Mouse (Mus musculus) embryonic fibroblast, embryonic 13.5 days (primary cell): ENCODE results near the gene Shoc2. TPM values are rescaled to one million over a fixed set of nuclear protein-coding genes. Genes with fewer than 3 reads are reported as not detected.
A peak's percentile ranks its signal among the peaks of the same experiment; 100 is the strongest.

Experiments used
- H3K27ac ChIP-seq: 2 replicates; pipeline ENCODE4 v1.5.1; 2012; ENCODE audit warnings: low read length, control low read depth, inconsistent platforms; ENCODE audit not compliant: insufficient read depth
- H3K4me1 ChIP-seq: 2 replicates; pipeline ENCODE4 v1.6.1; 2011; ENCODE audit warnings: low read length; ENCODE audit not compliant: control insufficient read depth, insufficient read depth
- H3K4me3 ChIP-seq: 2 replicates; pipeline ENCODE4 v1.5.1; 2011; ENCODE audit warnings: mild to moderate bottlenecking, control low read depth, low read length; ENCODE audit not compliant: insufficient read depth
- CTCF ChIP-seq: IDR thresholded peaks from 2 replicates; pipeline ENCODE4 v1.5.1; 2011; ENCODE audit warnings: mild to moderate bottlenecking, control low read depth, low read length, moderate library complexity, borderline replicate concordance; ENCODE audit not compliant: insufficient read depth
- POLR2A ChIP-seq: IDR thresholded peaks from 2 replicates; pipeline ENCODE4 v1.6.1; 2011; ENCODE audit warnings: low read depth, mild to moderate bottlenecking, control low read depth, low read length, moderate library complexity
- polyA plus RNA-seq: library from polyadenylated mRNA; stranded (reverse); fragments of >200 nt; gene quantifications from 2 replicates; pipeline ENCODE4 v1.2.4, GENCODE M21; 2011; ENCODE audit warnings: low read depth; ENCODE audit not compliant: missing spikeins, insufficient read length

Gene Shoc2
- polyA plus RNA-seq, 1 experiment: 99.6 TPM

GRCm38 (mm10) chr19:53964910-53965633 is 21.0 kb downstream of the Shoc2 start:
- Histone ChIP-seq H3K4me3 (no peak overlapping the region), H3K27ac (no peak overlapping the region), H3K4me1 (no peaks in the 10 kb centered on the region; the same call in 1 of the 2 replicates)
- TF ChIP-seq POLR2A: no peak
- TF ChIP-seq CTCF: no peak

GRCm38 (mm10) chr19:53969226-53969625 is 25.1 kb downstream of the Shoc2 start:
- no peak for TF ChIP-seq POLR2A
- TF ChIP-seq CTCF: no peak

GRCm38 (mm10) chr19:53971938-53972337 is 27.8 kb downstream of the Shoc2 start:
- H3K4me1 ChIP-seq: peaks cover 2% of the 10 kb centered on the region

More at GRCm38 (mm10) chr19:53969226-53969625, 25.1 kb downstream of the Shoc2 start:
- no peak overlapping the region for H3K4me3 ChIP-seq
- peaks cover 2% of the 10 kb centered on the region for H3K4me1 ChIP-seq
- no peak overlapping the region for H3K27ac ChIP-seq

GRCm38 (mm10) chr19:53973656-53974055 is 29.6 kb downstream of the Shoc2 start:
- Histone ChIP-seq H3K4me3 (no peak overlapping the region), H3K4me1 (peaks cover 2% of the 10 kb centered on the region; the same call in 1 of the 2 replicates), H3K27ac (no peak overlapping the region)
- TF ChIP-seq POLR2A (no peak), CTCF (no peak)

More at GRCm38 (mm10) chr19:53971938-53972337, 27.8 kb downstream of the Shoc2 start:
- no peak for TF ChIP-seq CTCF
- no peak for TF ChIP-seq POLR2A
- H3K27ac ChIP-seq: peak overlapping the region; percentile 4
- no peak overlapping the region for H3K4me3 ChIP-seq

DNA sequence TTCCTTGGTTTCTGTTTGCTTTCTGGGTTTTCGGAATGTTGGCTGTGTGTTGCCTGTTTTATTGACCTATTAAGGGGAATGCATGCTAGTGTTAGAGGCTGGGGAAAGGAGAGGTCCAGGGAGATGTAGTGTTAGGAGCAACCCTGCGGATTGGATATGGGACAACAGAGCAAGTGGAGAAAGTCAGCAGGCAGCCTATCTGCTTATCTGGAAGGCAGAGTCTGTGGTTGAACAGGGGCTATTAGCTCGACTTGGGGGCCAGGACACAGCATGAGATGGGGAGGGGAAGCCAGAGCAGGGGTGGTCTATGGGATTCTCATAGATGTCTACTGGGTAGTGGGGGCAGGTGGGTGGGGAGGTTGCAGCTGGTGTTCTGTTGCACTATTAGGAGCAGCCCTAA is 37.9 kb downstream of the Shoc2 start:
- H3K4me3 ChIP-seq: no peak overlapping the region
- TF ChIP-seq POLR2A (no peak), CTCF (no peak)

DNA sequence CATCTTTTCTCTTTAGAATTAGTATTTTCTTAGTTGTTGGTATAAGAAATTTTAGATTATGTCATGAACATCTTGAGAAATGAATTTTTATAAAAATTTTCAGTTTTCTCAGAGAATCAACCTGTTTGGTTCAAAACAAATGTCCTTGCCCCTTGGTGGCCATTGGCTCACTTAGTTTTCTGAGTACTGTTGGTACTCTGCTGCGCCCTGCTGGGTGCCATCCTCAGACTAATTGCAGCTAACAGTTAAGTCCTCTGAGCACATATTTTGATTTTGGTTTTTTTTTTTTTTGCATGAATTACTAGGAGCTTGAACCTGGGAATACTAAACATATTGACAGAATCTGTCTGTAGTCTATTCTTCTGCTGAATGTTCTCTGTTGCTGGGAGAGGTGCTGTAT is 39.2 kb downstream of the Shoc2 start:
- H3K27ac ChIP-seq: no peak overlapping the region
- H3K4me3 ChIP-seq: no peak overlapping the region
- no peak for TF ChIP-seq CTCF
- TF ChIP-seq POLR2A: no peak
- H3K4me1 ChIP-seq: no peaks in the 10 kb centered on the region

More for the DNA sequence above, 37.9 kb downstream of the Shoc2 start:
- no peaks in the 10 kb centered on the region for H3K4me1 ChIP-seq
- H3K27ac ChIP-seq: no peak overlapping the region

DNA sequence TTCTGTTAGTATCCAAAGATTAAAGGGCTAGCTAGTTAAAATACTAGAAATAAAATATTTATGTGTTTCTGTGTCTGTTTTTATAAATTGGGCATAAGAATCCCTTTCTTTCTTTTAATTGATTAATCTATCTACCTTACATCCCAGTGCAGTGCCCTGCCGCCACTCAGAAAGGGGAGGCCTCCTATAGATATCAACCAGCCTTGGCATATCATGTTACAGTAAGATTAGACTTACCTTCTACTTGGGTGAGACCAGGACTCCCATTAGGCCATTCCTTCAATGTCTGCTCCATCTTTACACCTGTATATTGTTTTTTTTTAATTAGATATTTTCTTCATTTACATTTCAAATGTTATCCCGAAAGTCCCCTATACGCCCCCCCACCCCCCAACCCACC is 40.5 kb downstream of the Shoc2 start:
- H3K4me3 ChIP-seq: no peak overlapping the region
- TF ChIP-seq CTCF (no peak), POLR2A (no peak)
- no peak overlapping the region for H3K27ac ChIP-seq
- H3K4me1 ChIP-seq: no peaks in the 10 kb centered on the region

DNA sequence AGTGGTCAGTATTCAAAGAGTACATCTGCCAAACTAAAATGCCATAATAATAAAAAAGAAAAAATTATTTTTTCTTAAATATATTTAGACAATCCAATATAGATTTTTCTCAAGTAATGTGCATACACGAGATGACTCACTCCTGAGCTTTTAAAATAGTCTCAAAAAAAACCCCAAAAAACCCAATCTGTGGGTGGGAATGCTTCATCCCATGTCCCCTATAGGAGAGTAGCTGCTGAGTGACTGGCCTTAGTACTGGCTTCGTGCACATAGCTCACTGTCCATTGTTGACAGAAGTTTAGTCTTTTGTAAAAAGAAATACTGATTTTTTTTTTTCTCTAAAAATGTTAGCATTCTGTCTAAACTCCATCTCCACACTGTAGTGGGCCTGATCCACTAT is 46.4 kb downstream of the Shoc2 start:
- Histone ChIP-seq H3K27ac (no peak overlapping the region), H3K4me1 (no peaks in the 10 kb centered on the region), H3K4me3 (no peak overlapping the region)
- TF ChIP-seq CTCF: no peak

- Histone ChIP-seq H3K4me3 (no peak overlapping the region), H3K27ac (no peak overlapping the region), H3K4me1 (no peaks in the 10 kb centered on the region)
- TF ChIP-seq POLR2A (no peak), CTCF (no peak)
Measured at GRCm38 (mm10) chr19:53993860-53994259, 49.8 kb downstream of the Shoc2 start.

GRCm38 (mm10) chr19:53994276-53994675 is 50.2 kb downstream of the Shoc2 start:
- H3K27ac ChIP-seq: no peak overlapping the region
- no peak overlapping the region for H3K4me3 ChIP-seq
- H3K4me1 ChIP-seq: no peaks in the 10 kb centered on the region
- TF ChIP-seq POLR2A (no peak), CTCF (no peak)

DNA sequence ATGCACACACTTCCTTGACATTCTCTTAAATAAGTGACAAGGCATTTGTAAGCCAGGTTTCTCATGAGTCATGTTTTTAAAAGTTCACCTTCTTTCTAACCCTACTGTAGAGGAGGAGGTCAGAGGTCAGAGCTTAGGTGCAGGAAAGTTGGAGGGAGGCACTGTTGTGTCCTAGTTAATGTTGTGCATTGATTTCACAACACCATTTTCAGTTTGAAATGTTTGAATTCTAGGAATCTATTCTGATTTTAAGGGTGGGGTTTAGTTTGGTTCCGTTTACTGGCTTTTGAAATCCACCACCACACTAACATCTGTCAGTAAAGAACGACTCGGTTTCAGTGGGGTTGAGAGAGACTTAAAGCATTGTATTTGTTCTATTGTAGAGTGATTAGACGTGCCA is 66.9 kb downstream of the Shoc2 start:
- Histone ChIP-seq H3K4me3 (no peak overlapping the region), H3K27ac (no peak overlapping the region), H3K4me1 (no peaks in the 10 kb centered on the region)
- TF ChIP-seq POLR2A: no peak
- no peak for TF ChIP-seq CTCF

DNA sequence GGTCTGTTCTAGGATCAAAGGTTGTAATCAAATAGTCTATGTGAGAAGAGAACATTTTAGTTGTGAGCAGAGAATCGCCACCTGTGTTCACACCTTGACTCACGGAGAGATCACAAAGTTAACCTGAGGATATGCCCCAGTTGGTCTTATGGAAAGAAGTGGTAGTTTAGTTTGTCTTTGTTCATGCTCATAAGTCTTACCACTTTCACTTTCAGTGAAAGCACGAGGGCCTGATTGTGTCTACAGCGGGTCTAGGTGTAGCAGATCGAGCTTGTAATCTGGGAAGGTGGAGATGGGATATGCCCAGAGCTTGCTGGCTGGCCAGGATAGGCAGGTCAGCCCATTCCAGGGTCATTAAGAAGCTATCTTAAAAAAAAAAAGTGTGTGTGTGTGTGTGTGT is 70.9 kb downstream of the Shoc2 start:
- H3K4me1 ChIP-seq: no peaks in the 10 kb centered on the region
- H3K27ac ChIP-seq: no peak overlapping the region
- H3K4me3 ChIP-seq: no peak overlapping the region
- TF ChIP-seq POLR2A (no peak), CTCF (no peak)
